Mouse (Mus musculus): ENCODE data around the gene Fdxr.

Gene Fdxr

DNA sequence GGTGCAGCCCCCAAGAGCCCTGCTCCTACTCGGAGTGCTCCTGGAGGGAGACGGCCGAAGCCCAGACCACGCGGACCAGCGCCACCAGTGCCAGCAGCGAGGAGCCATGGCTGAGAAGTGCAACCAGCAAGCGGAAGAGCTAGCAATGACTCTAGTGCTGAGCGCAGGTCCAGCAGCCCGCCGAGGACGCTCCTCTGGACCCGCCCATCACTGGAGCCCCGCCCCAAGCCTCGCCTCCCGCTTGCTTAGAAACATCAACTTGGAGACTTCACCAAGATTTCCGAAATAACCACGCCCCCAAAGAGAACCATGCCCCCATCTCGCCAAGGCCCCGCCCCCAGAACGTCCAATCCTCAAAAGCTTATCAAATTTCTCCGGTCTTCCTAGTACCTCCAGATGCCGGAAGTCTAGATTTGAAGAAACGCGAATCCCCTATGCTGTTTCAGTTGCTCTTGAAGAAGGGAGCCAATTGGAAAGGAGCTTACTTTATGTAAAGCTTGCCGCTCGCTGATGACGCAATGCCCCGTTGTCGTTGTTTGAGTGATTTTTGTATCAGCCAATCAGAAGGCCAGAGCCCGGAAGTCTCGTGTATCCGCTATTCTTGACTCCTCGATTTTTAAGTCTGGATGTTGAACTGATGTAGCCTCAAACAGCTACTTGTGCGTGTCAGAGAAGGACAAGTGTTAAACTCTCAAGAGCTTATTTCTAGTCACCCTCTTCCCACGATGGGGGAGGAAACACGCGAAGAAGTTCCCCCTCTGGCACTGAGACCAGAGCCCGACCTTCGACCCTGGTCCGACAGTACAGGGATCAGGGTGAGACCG, at the start of gene Fdxr:
Fdxr (minus strand) TSS at position 271 of the 824 bp plus-strand sequence.
- peak; percentile 93 to 98 for DNase-seq

DNA sequence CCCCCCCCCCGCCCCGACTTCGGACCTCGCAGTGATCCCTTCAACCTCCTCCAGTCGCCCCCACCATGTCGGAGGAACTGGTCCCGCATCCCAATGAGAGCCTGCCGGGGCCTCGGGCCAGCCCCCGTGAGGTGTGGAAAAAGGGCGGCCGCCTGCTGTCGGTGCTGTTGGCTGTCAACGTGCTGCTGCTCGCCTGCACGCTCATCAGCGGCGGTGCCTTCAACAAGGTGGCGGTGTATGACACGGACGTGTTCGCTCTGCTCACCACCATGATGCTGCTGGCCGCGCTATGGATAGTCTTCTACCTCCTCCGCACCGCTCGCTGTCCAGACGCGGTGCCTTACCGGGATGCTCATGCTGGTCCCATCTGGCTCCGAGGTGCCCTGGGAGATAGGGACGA, 46.5 kb upstream of the Fdxr start:
- DNase-seq = no peak

DNA sequence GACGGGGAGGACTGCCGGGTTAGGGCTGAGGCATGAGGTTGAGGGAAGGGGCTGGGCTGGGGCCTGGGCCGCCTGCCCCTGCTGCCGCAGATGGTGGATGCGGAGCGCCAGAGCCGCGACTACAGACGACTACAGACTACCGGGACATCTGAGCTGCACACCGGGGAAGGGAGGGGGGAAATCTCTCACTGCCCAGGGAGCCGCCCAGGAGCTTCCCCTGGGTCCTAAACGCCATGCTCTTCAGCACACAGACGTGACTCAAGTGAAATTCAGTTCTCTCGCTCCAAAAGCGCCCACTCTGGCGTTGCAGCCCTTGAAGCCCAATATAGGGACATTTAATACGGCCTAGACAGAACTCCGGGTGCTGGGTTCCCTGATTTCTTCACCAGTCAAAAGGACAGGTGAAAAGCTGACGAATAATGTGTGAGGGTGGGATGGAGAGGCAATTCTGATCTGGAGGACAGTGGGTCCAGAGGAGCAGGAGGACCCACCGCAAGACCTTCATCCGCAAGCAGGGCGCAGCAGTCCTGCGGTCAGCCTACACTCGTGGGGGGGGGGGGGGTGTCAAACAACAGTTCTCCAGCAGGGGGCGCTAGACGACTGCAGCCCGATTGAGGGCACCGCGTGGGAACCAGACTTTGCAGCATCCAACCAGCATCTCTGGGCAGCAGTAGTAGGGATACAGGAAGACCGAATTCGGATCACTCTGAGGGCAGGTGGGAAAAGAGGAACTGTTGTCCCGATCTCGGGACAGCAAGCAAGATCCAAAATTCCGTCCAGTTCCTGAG, 45.2 kb upstream of the Fdxr start, which contains the start of gene Ush1g:
Ush1g (minus strand) TSS at position 136 of the 788 bp plus-strand sequence.
- DNase-seq = peak; percentile 65 to 71

DNA sequence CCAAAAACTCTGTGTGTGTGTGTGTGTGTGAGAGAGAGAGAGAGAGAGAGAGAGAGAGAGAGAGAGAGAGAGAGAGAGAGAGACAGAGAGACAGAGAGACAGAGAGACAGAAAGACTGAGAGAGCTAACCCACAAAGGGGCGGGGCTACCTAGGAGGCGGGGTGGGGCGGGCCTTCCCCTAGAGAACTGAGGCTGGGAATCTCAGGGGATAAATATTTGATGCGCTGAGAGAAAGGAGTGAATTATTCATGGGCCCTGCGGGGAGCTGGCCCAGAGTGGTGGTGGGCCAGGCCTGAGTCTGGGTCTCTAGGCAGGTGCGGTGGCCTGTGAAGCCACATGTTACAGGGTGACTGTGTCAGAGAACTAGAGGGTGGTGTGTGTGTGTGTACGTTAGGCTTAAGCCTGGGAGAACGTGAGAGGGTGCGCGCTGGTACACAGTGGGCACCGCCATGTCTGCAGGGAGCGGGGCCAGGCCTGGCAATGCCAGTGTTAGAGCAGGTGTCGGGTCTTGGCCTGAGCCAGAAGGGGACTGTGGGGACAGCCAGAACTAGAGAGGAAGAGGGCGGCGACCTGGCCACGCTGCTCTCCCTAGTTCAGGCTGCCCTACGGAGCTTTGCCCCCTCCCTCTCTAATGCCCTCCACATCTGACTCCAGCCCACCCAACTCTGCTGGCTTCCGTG, 43.0 kb upstream of the Fdxr start:
- peak; percentile 35 to 51 for DNase-seq

DNA sequence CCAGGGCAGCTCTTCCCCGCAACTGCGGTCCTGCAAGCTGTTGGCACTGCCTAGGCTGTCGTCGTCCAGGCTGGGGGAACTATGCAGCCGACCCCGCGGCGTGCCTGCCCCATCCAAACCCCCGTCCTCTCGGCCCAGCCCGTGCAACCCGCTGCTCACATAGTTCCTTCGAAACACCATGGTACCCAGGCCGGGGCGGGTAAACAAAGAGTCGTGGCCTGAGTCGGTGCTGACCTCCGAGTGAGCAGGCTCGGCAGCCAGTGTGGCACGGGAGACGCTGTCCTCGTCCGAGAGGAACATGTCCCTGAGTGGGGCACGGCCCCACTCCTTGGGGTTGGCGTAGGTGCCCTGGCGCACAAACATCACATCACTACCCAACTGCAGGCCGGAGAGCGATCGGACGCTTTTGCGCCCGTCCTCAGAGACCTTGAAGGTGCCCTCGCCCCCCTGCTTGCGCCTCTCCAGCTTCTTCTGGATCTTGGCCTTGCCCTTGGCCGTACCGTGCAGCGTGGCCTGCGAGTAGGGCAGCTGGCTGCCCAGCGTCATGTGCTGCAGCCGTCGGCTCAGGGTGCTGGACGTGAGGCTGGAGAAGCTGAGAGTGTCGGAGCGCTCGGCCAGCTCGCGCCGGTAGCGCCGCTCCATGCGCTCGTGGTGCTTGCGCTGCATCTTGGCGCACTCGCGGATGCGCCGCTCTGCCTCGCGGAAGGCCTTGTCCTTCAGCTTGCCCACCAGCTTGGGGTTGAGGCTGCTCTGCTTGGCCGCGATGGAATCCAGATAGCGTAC, 41.6 kb upstream of the Fdxr start:
- no peak for DNase-seq

DNA sequence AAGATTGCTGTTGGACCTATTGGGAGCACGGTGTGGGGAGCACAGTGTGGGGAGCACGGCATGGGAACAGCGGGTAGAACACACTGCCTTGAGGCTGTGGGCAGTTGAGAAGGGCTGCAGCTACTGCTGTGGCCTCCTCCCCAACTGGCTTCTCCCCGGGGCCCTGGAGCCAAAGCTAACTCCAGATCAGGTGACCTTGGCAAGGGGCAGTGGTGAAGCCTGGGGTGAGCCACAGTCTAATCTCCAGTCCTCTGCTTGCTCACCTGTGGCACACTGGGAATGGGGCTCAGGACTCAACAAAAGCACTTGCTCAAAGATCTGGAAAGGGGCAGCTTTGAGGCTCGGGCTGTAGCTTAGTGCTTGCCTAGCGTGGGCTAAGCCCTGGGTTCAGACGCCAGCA, 40.4 kb upstream of the Fdxr start:
- DNase-seq = no peak

DNA sequence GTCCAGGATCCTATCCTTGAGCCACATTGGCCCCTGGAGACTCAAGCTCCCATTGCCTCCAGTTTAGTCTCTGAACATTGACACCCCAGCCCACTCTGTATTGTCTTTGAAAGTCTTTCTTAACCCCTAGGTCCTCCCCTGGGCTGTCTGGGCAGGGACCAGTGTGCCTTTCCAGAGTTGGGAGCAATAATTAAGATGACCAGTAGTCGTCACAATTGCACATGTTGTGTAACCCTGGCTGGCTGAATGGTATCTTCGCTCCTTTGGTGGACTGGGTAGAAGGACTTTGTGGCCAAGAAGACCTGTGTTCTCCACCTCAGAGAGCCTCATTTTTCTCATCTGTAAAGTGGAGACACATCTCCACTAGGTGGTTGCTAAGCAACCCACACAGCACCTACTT, 37.4 kb upstream of the Fdxr start:
- DNase-seq = no peak

DNA sequence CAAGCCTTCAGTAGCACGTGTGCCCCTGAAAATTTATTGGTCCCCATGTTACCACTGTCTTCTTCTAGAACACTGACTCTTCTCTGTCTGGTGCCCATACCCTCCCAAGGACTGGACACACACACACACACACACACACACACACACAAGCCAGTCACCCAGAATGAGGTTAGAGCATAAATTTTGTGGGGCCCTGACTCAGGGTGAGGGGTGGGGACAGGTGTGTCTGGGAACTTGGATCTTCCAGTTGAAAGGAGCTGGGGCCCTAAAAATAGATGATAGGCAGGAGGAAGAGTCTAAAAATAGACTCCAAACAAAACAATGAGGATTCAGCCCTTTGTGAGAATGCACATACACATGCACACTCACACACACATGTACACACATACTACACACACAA, 31.9 kb upstream of the Fdxr start:
- DNase-seq = no peak

DNA sequence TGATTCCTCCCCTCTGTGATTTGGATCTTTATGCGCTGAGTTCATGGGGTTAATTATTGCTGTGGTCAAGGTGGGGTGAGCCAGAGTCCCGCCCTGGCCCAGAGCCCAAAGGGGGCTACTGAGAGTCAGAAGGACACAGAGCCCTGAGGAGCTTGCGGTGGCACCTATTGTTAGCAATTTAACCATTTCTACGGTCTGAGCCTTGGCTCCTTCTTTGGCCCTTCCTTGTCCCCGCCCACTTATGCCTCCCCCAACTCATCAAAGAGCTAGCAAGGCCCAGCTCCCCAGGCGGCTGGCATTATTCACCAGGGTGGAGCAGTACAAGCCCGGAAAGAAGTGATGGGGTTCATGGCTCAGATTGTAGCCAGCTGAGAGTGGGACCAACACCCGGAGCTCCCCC, 30.0 kb upstream of the Fdxr start, which contains the start of gene Otop2:
Otop2 (plus strand) TSS at position 301 of the 400 bp plus-strand sequence.
- no peak for DNase-seq

DNA sequence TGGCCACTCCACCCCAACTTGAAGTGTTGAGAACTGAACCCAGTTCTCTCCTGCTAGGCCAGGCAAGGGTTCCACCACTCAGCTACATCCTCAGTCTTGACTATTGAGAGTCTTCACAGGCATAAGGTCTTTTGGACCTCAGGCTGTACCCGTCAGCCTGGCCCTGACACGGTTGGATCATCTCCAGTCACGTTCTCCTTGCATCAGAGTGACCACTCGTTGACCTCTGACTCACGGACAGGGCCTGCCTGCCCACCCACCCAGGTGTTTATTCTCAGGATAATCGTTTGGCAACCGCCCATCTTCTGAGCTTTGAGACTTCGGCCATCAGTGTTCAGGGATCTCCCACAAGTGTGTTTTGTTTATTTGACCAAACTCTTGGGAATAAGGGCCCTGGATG, 26.3 kb upstream of the Fdxr start:
- no peak for DNase-seq

DNA sequence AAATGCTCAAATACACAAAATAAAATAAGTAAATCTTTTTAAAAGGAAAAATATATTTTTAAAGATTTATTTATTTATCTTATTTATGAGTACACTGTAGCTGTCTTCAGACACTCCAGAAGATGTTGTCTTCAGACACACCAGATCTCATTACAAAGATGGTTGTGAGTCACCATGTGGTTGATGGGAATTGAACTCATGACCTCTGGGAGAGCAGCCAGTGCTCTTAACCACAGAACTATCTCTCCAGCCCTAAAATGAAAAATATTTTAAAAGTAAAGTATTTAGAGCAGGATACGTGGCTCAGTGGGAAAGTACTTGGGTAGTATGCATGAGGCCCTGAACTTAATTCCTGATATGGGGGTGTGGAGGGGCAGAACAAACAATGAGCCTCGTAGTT, 24.5 kb upstream of the Fdxr start:
- DNase-seq = no peak

DNA sequence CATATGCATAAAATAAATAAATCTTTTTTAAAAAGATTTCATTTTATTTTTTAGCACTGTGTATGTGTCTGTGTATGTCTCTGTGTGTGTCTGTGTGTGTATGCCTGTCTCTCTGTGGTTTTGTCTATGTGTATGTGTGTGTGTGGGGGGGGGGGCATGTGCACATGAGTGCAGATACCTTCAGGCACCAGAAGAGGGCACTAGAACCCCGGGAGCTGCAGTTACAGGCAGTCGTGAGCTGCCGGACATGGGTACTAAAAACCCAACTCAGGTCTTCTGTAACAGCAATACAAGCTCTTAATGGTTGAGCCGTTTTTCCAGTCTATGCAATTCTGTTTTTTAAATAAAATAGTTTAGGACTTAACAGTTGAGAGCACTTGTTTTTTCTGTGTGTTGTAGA, 23.9 kb upstream of the Fdxr start:
- DNase-seq = no peak

DNA sequence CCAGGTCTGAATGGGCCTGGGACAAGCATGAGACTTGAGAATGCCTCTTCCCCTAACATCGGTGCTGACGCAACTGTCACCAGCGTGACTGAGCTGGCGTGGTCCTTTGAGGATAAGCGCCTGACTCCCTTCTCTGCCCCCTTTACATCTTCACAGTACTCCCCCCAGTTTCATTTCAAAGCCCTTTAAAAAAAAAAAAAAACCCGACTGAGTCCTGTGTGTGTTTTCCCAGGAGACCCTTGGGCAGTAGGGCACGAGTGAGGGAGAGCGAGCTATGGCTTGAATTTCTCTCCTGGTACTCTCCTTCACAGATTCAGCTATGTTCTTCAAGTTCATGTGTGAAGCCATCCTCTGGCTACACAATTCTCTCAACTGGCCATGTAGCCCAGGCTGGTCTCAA, 21.3 kb upstream of the Fdxr start:
- no peak for DNase-seq

DNA sequence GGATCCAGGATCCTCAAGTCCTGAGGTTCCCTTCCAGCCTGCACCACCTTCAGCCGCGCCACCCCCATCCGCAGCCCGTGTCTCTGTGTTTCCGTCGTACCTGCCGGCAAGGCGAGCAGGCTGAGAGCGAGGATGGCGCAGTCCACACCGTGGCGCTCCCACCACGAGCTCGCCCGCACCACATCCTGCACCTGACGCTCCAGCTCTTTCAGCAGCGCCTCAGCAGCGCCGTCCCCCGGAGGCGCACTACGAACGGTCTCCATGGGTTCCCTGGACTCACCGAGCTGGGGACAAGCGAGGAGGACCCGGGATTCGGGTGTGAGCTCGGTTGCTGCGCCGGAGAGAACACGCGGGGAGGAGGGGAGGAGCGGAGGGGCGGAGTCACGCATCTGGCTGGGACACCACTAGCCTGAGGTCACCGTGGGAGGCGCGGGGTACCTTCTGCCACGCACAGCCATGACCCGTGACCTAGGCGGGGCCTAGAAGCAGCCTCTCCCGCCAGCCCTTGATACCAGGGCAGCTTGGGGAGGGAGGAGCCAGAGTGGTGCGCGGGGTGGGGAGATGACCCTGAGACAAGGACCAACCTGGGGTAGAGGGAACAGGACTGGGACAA, 20.5 kb upstream of the Fdxr start, which contains the start of gene Fads6:
Fads6 (minus strand) TSS at position 450 of the 613 bp plus-strand sequence.
- DNase-seq = peak; percentile 83 to 88

DNA sequence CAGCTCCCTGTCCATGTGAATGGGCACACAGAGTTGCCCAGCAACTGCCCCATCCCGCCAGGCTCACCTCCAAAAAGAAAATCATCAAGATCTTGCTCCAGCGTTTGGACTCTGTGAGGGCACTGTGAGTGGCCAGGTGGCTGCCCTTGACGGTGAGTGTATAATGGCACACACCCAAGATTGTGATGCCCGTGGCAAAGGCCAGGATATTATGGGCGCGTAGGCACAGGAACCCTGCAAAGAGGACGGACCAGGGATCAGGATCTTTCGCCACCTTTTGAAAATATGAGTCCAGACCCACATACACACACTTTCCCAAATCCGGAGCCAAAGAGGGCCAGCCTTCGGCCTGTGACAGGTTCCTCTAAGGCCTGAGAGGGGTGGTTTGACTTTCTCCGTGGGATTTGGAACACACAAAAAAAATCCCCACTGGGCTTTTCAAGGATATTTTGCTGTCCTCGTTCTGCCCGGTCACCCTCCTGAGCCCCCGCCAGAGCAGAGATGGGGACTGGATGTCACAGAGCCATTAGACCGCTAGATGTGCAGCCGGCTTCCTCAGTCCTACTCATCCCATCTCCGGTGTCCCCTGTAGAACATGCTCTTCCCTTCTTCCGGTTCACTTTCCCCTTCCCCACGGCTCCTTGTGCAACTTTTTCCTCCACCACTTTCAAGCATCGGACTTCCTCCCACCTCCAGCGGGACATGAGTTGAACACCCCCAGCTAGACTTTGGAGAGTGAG, 19.8 kb upstream of the Fdxr start:
- DNase-seq = peak; percentile 68 to 72

DNA sequence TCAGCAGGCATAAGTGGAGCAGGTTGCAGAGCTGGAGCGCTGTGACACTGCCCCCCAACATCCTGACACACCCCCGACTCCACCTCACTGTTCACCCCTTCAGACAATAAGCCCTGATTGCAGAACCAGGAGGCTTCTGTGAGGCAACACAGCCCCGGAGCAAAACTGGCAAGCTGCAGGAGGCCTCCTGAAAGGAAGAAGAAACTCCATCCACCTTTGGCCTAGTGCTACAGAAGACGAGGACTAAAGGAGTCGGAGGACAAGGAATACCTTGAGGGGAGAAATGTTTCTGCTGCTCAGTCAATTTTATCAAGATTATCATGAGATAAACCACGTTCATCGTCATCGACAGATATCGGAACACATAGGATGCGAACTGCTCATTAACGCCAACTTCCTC, 19.1 kb upstream of the Fdxr start:
- no peak for DNase-seq

DNA sequence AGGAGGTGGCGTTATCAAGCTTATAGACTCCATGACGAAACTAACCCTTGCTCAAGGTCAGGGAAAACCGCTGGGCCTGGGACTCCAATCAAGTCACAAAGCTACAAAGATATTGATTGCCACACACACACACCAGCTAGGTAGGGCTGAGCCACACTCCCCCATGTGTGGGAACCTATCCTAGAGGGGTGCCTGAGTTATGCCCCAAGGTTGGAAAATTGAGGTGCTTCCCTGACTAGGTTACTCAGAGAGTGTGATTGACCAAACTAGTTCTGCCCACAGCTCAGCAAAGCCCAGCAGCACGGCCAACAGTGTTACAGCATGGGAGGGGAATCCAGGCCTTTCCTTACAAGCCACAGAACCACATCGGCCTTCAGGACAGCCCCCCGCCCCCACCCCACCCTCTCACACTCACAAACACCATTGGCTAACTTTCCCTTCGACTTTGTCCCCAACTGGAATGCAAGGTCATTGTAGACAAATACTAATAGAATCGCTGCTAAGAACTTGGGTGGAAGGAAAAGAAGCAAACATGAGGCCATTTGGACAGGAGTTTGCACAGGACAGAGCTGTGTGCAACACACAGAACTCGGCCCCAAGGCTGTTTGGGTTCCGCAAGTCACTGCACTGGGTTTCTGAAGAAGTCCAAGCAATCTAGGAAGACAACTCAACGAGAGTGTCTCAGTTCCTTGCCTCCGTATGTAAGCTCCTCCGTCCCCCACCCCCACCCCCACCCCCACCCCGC, 16.0 kb upstream of the Fdxr start:
- no peak for DNase-seq

DNA sequence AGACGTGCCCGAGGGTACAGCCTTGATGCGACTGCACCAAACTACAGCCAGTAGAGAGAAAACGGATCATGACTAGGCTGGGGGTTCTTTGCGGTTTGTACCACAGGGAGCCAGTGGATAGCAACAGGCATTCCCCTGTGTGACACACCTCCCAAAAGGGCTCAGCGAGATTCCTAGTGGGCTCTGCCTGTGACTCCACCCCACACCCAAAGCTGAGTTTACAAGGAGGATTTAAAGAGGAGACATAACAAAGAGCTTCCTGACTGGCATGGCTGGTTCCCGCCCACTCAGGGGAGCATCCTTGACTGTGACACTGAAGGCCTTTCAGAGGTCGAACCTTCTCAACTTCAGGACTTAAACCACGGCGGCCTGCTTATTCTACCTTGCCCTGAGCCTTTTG, 14.7 kb upstream of the Fdxr start:
- no peak for DNase-seq

DNA sequence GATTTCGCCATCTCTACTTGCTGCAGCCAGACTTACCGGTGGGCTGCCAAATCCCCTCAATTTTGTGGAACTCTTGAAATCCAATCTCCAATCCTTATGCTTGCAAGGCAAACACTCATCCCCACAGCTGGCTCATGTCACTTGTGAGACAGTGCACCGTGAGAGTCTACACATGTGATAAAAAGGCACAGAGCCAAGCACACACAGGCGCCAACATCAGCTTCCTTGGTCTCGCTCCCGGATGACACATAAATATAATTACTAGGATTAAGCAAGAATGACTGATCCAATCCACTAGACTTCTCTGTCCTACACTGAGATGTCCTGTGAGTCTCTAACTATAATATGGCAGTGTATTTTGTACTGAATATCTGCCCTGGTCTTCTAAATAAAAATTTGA, 14.1 kb upstream of the Fdxr start:
- DNase-seq = peak in 1 of 2 experiments; percentile 8

DNA sequence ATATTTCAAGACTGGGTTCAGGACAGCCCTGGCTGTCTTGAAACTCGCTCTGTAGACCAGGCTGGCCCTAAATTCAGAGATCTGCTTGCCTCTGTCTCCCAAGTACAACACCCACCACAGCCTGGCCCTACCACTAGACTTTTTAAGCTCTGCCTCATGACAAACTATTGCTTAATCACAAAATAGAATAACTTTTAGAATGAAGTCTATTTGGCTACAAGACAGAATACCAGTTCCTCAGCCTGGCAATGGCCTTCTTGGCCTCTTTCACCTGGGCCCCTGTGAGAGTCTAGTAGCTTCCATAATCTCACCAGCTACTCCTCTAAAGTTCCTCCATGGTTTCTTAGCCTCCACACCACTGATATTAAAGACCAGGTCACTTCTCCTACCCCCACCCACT, 13.5 kb upstream of the Fdxr start:
- no peak for DNase-seq

DNA sequence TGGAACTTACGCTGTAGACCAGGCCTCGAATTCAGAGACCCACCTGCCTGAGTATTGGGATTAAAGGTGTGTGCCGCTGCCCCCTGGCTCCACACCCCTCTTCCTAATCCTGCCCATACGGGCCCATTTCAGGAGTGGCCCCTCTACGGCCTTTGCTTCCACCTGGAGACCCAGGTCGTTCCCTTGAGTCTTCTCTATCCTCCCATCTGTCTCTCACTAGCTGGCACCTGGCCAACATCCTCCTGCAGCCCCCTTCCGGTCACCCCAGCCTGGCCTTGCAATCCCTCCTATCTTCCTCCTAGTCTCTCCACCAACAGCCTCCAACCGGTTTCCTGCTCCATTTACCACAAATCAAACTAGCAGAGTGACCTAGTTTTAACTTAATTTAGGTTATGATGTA, 13.0 kb upstream of the Fdxr start:
- peak in 1 of 2 experiments; percentile 15 for DNase-seq
